19 mouse cellular contexts compared by ENCODE assay signal in genomic region chr1:194685896-194686295, GRCm38 (mm10).
A peak's percentile ranks its signal among the peaks of the same experiment; 100 is the strongest.
DNase-seq lines count a peak whose midpoint lies in the region; ATAC-seq and TF ChIP-seq lines count a peak whose summit lies in the region.
"Had no signal": no experiment of that assay in that cellular context is flagged by ENCODE, and none has a peak within 500 bp of the region (broad histone marks: within the 10 kb centered on the region; RNA-seq: fewer than 3 reads in every experiment).

No protein-coding gene starts in this region.

- H3K27ac ChIP-seq in layer of hippocampus, adult 2 months, result peak overlapping the region; percentile 49
- H3K27ac ChIP-seq: forebrain, embryonic 13.5 days; heart, embryonic 10.5 days; hindbrain, embryonic 12.5 days had no signal

- TF ChIP-seq CTCF in layer of hippocampus, adult 2 months (conservative IDR thresholded peaks at IDR 0.05), result no peak

- ATAC-seq in frontal cortex, adult (ENCODE audit: low TSS enrichment), result peak; percentile 60
- ATAC-seq: activated CD4-positive, CD25-positive, alpha-beta regulatory T cell, adult 4 months; forebrain, embryonic 13.5 days; intestine, postnatal 0 days had no signal

- DNase-seq in frontal cortex, postnatal 10 days (ENCODE audit: low spot score in 2 of 2), result no peak
- no peak for DNase-seq in layer of hippocampus, adult 2 months (ENCODE audit: low spot score in 2 of 2)
- DNase-seq in layer of hippocampus, postnatal 25 days (ENCODE audit: extremely low spot score in 1 of 2, low spot score in 1 of 2), result no peak
- peak; percentile 47 for DNase-seq in right cerebral cortex, postnatal 25 days
- DNase-seq in right cerebral cortex, postnatal 10 days (ENCODE audit: low spot score in 2 of 2), result no peak
- DNase-seq in kidney, adult 8-10 months, result no peak
- DNase-seq: adrenal gland, adult 8-10 months; cerebellum, adult 18-20 months; cerebellum, postnatal 25 days; gastrocnemius, postnatal 25 days; lung, adult 18-20 months; lung, postnatal 14 days; thymus, postnatal 25 days had no signal

- no peak overlapping the region for H3K4me3 ChIP-seq in layer of hippocampus, adult 2 months
- H3K4me3 ChIP-seq: forebrain, embryonic 13.5 days; heart, embryonic 10.5 days; hindbrain, embryonic 12.5 days had no signal
